Mouse (Mus musculus) liver, adult 2 months (tissue): ENCODE data around the gene Kcnh1.

Experiments used
- CTCF ChIP-seq: fragments of 200-500 bp; IDR thresholded peaks from 2 replicates; pipeline ENCODE4 v1.5.1; 2011; ENCODE audit warnings: low read depth, low read length, control low read depth
- POLR2A ChIP-seq: fragments of 200-500 bp; IDR thresholded peaks from 2 replicates; pipeline ENCODE4 v1.6.1; 2011; ENCODE audit warnings: low read length, control low read depth; ENCODE audit not compliant: insufficient read depth; ENCODE audit errors: extremely low read depth

GRCm38 (mm10) chr1:192368336-192368735 lies 177.8 kb downstream of the Kcnh1 start:
- TF ChIP-seq POLR2A = no peak
- no peak for TF ChIP-seq CTCF
